Mouse (Mus musculus) testis, adult 2 months (tissue): ENCODE data around the gene G2e3. TPM values are rescaled to one million over a fixed set of nuclear protein-coding genes. Genes with fewer than 3 reads are reported as not detected.

Experiments used
- H3K27ac ChIP-seq: fragments of 200-500 bp; 2 replicates; pipeline ENCODE4 v1.5.1; 2012; ENCODE audit warnings: low read depth, low read length; ENCODE audit not compliant: control insufficient read depth, insufficient read depth
- H3K27me3 ChIP-seq: fragments of 200-500 bp; 2 replicates; pipeline ENCODE4 v1.6.1; 2012; ENCODE audit warnings: mild to moderate bottlenecking, low read length, moderate library complexity; ENCODE audit not compliant: control insufficient read depth, insufficient read depth
- H3K36me3 ChIP-seq: fragments of 200-500 bp; 2 replicates; pipeline ENCODE4 v1.6.1; 2012; ENCODE audit warnings: mild to moderate bottlenecking, low read length; ENCODE audit not compliant: control insufficient read depth, insufficient read depth
- H3K4me1 ChIP-seq: fragments of 200-500 bp; 2 replicates; pipeline ENCODE4 v1.6.1; 2012; ENCODE audit warnings: low read length; ENCODE audit not compliant: control insufficient read depth, insufficient read depth
- H3K4me3 ChIP-seq: fragments of 200-500 bp; 2 replicates; pipeline ENCODE4 v1.5.1; 2012; ENCODE audit warnings: low read depth, mild to moderate bottlenecking, low read length, moderate library complexity, mixed read lengths; ENCODE audit not compliant: control insufficient read depth
- CTCF ChIP-seq: fragments of 200-500 bp; IDR thresholded peaks from 2 replicates; pipeline ENCODE4 v1.5.1; 2012; ENCODE audit warnings: low read depth, mild to moderate bottlenecking, inconsistent platforms, low read length, moderate library complexity; ENCODE audit not compliant: control insufficient read depth, insufficient read depth, insufficient replicate concordance
- POLR2A ChIP-seq: fragments of 200-500 bp; IDR thresholded peaks from 2 replicates; pipeline ENCODE4 v1.6.1; 2012; ENCODE audit warnings: low read depth, mild to moderate bottlenecking, inconsistent platforms, low read length, moderate library complexity; ENCODE audit not compliant: control insufficient read depth
- polyA plus RNA-seq: library from polyadenylated mRNA; depleted of rRNA; stranded (reverse); fragments of >200 nt; gene quantifications from 2 replicates; pipeline ENCODE4 v1.2.3, GENCODE M21; 2012; rRNA removed

The G2e3 gene
- polyA plus RNA-seq, 1 experiment = 9.1 TPM

- Histone ChIP-seq H3K36me3 (no peaks in the 10 kb centered on the region; the same call in 1 of the 2 replicates), H3K27me3 (no peaks in the 10 kb centered on the region), H3K4me3 (peak overlapping the region; percentile 58; the same call in 1 of the 2 replicates), H3K4me1 (no peaks in the 10 kb centered on the region), H3K27ac (no peak overlapping the region)
- no peak for TF ChIP-seq POLR2A
- no peak for TF ChIP-seq CTCF
Measured at GRCm38 (mm10) chr12:51411362-51411761, 63.5 kb downstream of the G2e3 start.

Other genes with a start within 250 kb of the G2e3 start
- 9.2 and 9.8 TPM in 2 replicates for gene Scfd1, start 29.4 kb downstream of the G2e3 start, polyA plus RNA-seq
- gene Coch, start 245.3 kb downstream of the G2e3 start, polyA plus RNA-seq = 0.28 and 0.47 TPM in 2 replicates